Mouse (Mus musculus) Muller cell, postnatal 12 days (primary cell): ENCODE data around the gene Ufm1.

Experiments
- DNase-seq: peaks from one replicate; pipeline ENCODE4 v3.0.0-alpha.2; 2015; ENCODE audit errors: inconsistent ontology term

Ufm1 gene

DNA sequence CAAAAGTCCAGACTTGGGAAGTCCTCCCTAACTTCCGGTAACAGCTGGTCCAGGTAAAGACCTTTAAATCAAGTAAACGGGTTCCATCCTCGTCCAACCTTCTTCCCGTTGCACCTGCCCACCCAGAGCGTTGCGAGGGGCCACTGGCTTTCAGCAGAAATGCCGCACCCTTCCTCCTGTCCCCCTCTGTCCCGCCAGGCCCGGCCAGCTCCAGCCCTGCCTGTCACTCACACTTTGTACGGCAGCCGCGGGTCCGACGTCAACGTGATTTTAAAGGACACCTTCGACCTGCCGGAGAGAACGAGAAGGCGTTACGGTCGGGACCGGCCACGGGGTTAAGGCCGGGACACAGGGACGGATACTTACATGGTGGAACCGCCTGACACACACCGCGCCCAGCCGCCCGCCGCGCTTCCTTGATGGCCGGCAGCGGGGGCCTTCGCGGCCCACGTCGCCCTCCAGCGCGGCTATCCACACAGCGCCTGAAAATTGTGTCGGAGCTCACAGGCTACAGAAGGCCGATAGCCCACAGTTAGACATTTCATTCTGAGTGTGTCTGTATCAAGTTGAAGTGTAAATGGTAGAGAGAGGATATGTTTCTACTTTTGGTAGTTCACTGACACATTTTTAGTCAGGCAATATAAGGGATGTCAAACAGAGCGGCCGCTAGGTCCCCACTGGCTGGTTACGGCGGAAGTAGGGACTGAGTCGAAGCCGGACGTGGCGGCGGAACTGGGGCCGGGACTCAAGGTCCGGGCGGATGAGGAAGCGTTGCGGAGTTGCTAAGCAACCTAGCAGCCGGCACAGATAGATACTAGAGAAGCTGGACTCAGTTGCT, at the start of gene Ufm1:
TSS of gene Ufm1 (minus strand) at position 448 of the 838 bp plus-strand sequence.
- peak; percentile 97 for DNase-seq

DNA sequence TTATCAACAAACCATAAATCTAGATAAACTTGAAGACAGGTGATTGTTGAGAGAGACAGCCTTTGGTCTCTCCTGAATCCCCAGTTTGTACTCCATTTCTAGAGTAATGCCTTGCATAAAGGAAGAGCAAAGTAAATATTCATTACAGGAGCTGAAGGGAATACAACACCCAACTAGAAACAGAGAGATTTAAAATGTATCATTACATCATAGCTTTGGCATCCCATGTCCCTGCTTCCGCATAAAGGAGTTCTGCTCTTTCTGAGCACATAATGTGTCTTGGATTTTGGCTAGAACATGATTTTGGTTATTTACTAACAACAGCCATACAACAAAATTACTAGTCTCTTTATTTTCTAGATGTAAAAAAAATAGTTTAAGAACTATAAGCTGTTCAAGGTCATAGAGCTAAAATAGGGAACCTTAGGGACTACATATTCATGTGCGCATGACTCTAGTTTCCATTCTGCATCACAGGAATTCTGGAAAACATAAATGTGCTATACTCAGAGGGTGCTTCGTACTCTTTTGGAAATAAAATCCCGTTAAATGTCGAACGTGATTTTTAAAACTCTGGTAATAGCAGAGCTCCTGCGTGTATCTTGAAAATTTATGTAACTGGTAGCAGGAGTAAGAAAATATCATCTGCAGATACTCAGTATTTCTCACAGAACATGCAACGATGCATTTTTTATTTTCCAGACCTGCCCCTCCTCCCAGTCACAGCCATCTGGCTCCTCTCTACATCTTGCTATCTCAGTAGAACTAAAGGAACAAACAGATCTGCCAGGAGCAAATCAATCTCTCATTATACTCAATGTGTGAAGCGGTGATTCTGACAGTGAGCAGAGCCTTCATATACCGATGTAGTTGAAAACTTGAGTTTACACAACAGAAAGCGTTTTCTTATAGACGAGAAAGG, 27.2 kb upstream of the Ufm1 start:
- no peak for DNase-seq

DNA sequence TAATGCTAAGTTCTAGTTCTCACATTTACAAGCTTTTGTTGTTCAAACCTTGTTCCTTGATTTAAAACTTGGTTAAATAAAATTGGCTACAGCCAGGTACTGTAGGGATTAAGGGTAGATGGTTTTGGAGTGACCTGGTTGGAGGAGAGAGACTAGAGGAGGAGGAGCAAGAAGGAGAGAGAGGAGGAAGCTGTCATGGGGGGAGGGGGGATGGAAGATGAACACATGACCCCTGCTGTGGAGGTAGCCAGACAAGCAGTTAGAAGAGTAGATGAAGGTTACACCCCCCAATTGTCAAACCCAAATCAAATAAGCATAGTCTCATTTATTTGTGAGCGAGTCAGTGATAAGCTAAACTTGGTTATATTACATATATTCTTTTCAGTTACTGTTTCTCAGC, 8.0 kb upstream of the Ufm1 start:
- DNase-seq = no peak

DNA sequence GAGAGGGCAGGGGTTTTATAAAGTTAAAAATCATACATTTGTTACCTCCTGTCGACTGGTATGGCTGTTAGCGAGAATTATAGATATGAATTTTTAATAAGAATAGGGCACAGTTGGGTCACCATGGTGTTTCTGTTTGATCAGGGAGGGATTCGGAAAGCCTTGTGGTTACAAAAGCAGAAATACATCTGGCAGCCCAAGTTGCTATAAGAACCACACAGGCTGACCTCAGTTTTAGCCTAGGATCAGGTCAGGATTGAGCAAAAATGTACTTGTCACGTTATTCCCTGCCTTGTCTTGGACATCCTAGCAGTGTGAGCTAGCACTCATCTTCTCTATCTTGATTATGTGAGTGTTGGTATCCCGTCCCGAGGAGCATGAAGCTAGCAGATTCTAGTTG, 6.9 kb upstream of the Ufm1 start:
- no peak for DNase-seq

DNA sequence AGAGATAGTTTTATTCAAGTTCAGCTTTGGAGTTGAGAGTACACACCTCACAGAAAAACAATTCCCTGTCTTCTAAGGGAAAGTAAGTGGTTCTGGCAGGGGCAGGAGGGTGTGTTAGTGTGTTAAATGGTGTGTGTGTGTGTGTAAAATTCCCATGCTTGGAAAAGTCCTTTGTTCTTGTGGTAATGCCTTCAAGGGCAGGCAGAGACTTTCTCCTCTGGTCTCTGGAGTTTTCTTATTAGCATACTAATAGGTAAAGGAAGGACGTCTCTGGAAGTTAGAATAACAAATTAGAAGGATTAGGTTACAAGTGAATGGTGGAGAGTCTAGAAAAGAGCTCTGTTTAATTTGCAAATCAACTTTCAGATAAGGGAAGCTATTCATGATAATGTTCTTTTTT, 5.6 kb upstream of the Ufm1 start:
- DNase-seq = no peak

DNA sequence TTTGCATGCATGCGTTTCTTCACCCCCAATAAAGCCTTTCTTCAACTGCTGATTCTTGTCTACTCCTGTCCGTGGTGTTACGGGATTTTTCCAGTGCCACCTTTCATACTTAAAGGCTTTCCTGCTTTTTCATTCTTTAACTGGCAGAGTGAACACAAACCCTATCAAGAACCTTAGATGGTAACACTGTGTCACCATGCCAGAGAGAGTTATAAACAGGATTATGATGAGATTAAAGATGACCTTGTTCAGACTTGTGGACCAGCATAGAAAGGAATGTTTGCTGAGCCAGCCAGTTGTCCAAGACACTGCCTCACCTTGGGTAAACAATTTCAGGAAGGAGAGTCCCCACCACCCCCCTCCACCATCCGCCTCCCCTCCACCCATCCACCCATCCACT, 4.6 kb upstream of the Ufm1 start:
- DNase-seq = no peak

DNA sequence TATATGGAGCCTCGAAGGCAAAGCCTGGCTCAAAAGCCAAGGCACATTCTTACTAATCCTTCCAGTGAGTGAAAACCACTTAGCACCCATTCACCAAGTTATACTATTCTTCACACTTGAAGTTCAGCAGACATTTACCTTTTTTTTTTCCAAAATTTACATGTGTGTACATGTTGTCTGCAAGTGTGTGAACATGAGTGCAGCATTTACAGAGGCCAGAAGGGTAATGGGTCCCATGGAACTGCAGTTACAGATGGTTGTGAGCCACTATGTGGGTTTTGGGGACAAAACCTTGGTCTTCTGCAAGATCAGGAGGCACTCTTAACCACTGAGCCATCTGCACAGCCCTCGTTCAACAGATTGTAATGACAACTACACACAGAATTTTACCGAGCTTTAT, 8.8 kb downstream of the Ufm1 start:
- DNase-seq = no peak

DNA sequence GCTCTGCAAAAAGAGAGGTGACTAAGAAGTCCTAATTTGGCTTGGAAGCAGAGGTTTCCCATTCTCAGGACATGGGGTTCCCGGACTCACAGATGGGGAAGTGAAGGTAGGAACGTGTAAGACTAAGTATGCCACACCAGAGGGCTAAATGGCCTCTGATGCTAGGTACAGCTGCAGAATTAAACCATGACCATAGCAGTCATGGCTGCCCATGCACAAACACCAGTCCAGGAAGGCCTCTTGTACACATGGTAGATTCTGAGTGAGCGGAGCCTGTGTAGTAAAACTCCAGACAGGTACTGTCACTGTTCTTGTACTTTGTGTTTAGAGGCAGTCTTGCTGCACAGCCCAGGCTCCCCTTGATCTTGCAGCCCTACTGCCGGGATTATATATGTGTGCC, 9.4 kb downstream of the Ufm1 start:
- DNase-seq = no peak

DNA sequence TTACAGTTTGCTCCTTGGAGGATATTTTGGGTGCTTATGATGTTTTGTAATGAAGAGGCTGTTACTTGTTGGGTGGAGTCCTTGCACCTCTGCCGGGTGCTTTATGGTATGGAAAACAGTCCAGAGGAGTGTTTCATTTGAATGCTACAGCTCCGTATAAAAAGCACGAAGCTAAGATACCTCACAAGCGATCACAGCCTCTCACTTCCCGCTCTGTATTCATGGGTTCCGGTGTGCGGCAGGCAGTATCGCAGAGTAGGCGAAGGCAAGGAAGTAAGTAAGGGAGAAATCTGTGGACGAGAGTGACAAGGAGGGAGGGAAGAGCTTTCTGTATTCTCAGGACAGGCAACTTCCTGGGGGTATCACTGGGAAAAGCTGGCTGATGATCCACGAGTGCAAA, 15.4 kb downstream of the Ufm1 start:
- DNase-seq = no peak

DNA sequence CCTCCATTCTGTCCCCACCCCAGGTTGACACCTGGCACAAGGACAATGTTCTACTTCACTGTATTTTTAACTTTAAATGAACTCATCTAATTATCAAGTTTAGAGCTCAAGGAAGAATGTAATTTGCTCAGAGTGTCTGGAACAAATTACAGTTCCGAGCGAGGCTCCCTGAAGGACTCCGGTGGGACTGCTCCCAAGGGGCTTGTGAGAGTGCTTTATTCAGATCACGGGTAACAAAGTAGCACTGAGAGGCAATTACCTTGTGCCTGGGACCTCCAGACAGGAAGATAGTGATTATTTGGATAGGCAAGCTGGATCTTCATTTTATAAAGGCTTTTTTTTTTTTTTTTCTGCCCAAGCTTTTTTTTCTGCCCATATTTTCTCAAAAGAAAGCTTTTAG, 15.9 kb downstream of the Ufm1 start:
- DNase-seq = no peak

DNA sequence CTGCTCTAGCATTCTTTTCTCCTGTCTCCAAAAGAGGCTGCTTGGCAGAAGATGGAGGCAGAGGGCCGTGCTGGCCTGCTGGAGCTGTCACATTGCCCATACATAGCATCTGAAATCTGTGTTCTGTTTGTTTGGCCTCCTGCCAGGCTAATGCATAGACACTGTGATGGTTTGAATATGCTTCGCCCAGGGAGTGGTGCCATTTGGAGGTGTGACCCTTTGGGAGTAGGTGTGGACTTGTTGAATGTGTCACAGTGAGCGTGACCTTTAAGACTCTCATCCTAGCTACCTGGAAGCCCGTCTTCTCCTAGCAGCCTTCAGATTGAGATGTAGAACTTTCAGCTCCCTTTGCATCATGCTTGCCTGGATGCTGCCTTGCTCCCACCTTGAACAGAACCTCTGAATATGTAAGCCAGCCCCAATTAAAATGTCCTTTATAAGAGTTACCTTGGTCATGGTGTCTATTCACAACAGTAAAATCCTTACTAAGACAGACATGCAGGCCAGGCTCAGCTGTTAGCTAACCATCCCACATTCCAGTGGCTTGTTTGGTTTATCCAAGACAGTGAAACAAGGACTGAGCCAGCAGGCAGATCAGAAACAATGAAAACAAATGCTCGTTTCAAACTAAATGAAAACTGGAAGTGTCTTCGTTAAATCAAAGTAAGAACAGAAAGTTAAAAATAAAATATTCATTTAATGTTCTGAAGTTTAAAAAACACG, 17.3 kb downstream of the Ufm1 start:
- peak; percentile 62 for DNase-seq

DNA sequence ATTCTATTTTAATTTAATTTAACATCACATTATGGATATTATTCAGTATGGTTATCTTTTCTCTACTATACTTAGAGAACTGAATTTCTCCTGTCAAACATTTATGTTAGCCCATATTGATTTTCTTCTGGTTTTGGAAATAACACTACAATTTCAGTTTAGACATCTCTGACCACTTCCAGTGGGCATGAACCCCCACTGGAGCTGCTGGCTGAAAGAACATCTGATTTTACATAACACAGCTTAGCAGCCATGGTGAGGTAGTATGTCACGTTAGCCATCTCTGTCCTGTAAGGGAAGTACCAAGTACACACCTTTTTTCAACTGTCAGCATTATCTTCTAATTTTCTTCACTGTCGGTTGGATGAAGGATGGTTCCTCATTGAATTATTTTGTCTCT, 18.8 kb downstream of the Ufm1 start, which contains the start of gene Gm10985:
TSS of gene Gm10985 (plus strand) at position 301 of the 400 bp plus-strand sequence.
- DNase-seq = no peak

DNA sequence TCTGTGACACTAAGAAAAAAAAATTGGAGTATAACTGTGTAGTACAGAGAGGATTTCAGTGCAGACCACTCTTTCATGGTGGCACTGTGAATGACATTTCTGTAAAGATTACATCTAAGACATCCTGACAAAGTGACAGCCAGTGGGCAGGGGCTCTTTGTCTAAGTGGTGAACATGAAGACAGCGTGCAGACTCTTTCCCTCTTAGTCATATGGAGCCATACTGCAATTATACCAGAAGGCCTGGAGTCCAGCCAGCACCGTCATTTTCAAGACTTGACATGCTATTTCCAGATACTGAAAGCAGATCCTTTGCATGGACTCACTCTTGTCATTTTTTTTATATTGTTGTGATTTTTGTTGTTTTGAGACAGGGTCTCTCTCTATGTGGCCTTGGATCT, 29.4 kb downstream of the Ufm1 start:
- DNase-seq = no peak

DNA sequence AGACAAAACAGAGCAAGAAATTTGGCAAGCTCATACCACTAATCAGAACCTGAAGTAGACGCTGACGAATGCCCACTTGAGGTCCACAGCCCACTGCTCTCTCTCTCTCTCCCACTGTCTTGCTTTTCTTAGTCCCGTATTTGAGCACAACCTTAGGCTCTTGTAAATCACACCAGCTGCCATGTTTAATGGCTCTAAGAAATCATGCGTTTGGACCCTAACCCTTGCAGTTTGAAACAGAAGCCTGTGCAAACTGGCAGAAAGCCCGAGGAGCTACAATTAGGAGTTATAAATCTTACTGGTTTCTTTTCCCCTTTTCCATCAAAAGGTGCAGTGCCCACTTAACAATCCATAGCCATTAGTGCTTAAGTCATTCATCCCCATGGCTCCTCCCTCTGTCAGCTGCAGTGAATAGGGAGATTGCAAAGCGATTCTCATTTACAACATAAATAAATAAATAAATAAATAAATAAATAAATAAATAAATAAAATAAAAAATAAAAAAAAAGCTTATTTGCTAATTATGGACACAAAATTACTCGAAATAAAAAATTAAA, 50.1 kb downstream of the Ufm1 start:
- no peak for DNase-seq
